Comparison of ENCODE assay signal across 15 mouse cellular contexts in the genomic region with DNA sequence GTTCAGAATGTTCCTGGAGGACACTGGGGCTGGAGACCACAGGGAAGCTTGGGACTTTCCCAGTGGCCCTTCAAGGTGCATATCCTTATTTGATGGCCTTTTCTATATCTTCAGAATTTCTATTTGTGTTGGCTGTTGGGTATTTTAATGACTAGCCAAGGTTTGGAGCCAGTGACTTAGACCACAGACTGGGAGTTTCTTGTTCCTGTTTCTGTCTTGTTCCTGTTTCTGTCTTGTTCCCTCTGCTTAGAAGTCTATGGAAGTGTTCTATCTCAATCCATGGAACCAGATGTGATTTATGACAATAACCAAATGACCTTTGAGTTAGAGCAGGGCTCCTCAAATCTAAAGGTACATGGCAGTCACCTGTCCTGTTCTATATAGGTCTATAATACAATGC.
"Had no signal": no experiment of that assay in that cellular context is flagged by ENCODE, and none has a peak within 500 bp of the region (broad histone marks: within the 10 kb centered on the region; RNA-seq: fewer than 3 reads in every experiment).

No protein-coding gene starts in this region.

- H3K4me3 ChIP-seq: neural tube, embryonic 13.5 days; neural tube, embryonic 15.5 days; stomach, embryonic 15.5 days had no signal

- DNase-seq: retina, postnatal 1 day; right cerebral cortex, adult 18-20 months; right cerebral cortex, postnatal 14 days; right cerebral cortex, postnatal 25 days; right cerebral cortex, postnatal 4 days; spleen, adult 18-20 months; thymus, adult 18-20 months; thymus, adult 2 months; thymus, postnatal 14 days; thymus, postnatal 25 days; thymus, postnatal 36 days; thymus, postnatal 4 days had no signal

- H3K4me1 ChIP-seq: neural tube, embryonic 13.5 days; neural tube, embryonic 15.5 days; stomach, embryonic 15.5 days had no signal

- H3K9ac ChIP-seq: neural tube, embryonic 13.5 days; neural tube, embryonic 15.5 days; stomach, embryonic 15.5 days had no signal

- H3K4me2 ChIP-seq: neural tube, embryonic 13.5 days; neural tube, embryonic 15.5 days; stomach, embryonic 15.5 days had no signal

- H3K9me3 ChIP-seq: neural tube, embryonic 15.5 days; stomach, embryonic 15.5 days had no signal

- H3K27me3 ChIP-seq: neural tube, embryonic 13.5 days; neural tube, embryonic 15.5 days; stomach, embryonic 15.5 days had no signal

- H3K36me3 ChIP-seq: neural tube, embryonic 13.5 days; neural tube, embryonic 15.5 days; stomach, embryonic 15.5 days had no signal

- H3K27ac ChIP-seq: neural tube, embryonic 13.5 days; neural tube, embryonic 15.5 days; stomach, embryonic 15.5 days had no signal
